Mouse (Mus musculus): ENCODE results near the gene Plekhg6.

Plekhg6 gene

GRCm38 (mm10) chr6:125328243-125328642 is 52.4 kb downstream of the Plekhg6 start:
- no peak for DNase-seq (ENCODE audit: low read depth, low spot score)

GRCm38 (mm10) chr6:125325337-125325736 is 55.3 kb downstream of the Plekhg6 start:
- DNase-seq (ENCODE audit: low read depth, low spot score) = no peak

- no peak for DNase-seq (ENCODE audit: low read depth, low spot score)
Measured at GRCm38 (mm10) chr6:125323547-125323946, 57.0 kb downstream of the Plekhg6 start.

- DNase-seq (ENCODE audit: low read depth, low spot score) = no peak
Measured at GRCm38 (mm10) chr6:125322794-125323193, 57.8 kb downstream of the Plekhg6 start.

GRCm38 (mm10) chr6:125321114-125321855 is 59.3 kb downstream of the Plekhg6 start:
- DNase-seq (ENCODE audit: low read depth, low spot score) = no peak

GRCm38 (mm10) chr6:125320323-125320722 is 60.3 kb downstream of the Plekhg6 start, which contains the start of gene Scnn1a:
Gene Scnn1a, plus strand, starts transcription at chr6:125320659.
- DNase-seq (ENCODE audit: low read depth, low spot score) = no peak

- DNase-seq (ENCODE audit: low read depth, low spot score) = no peak
Measured at GRCm38 (mm10) chr6:125319919-125320296, 60.7 kb downstream of the Plekhg6 start.

GRCm38 (mm10) chr6:125318981-125319918 is 61.3 kb downstream of the Plekhg6 start:
- no peak for DNase-seq (ENCODE audit: low read depth, low spot score)

GRCm38 (mm10) chr6:125317077-125317476 is 63.5 kb downstream of the Plekhg6 start:
- no peak for DNase-seq (ENCODE audit: low read depth, low spot score)

GRCm38 (mm10) chr6:125314746-125315145 is 65.8 kb downstream of the Plekhg6 start:
- DNase-seq (ENCODE audit: low read depth, low spot score) = no peak

GRCm38 (mm10) chr6:125314231-125314563 is 66.4 kb downstream of the Plekhg6 start:
- no peak for DNase-seq (ENCODE audit: low read depth, low spot score)

- DNase-seq (ENCODE audit: low read depth, low spot score) = peak; percentile 9
Measured at GRCm38 (mm10) chr6:125313546-125314230, 66.9 kb downstream of the Plekhg6 start, which contains the start of gene Ltbr. Gene Ltbr, minus strand, starts transcription at chr6:125313885.

Measured in retina, adult 2 months (tissue).